Mouse (Mus musculus) adrenal gland (tissue): ENCODE data around the gene Gm10439.
"Not testable (repeated sequence)": the region's sequence is repeated elsewhere in the genome, so short reads cannot be mapped to it uniquely, and the experiment has no call there.

Experiments
- intact Hi-C: fragments of 180-260 bp; cut with DNase I; formaldehyde crosslinking; loops from one replicate; pipeline ENCODE4 v1.15.1; 2025
- long read RNA-seq, 2 experiments: library from polyadenylated mRNA; unstranded; transcript quantifications; one replicate each; pipeline ENCODE4 v2.0.0; 2020; ENCODE audit warnings: borderline replicate concordance in 1 of 2; ENCODE audit not compliant: insufficient replicate concordance in 1 of 2

Gm10439 gene
- long read RNA-seq, experiment 1 = 0 reads
- long read RNA-seq, experiment 2 = 0 reads

DNA sequence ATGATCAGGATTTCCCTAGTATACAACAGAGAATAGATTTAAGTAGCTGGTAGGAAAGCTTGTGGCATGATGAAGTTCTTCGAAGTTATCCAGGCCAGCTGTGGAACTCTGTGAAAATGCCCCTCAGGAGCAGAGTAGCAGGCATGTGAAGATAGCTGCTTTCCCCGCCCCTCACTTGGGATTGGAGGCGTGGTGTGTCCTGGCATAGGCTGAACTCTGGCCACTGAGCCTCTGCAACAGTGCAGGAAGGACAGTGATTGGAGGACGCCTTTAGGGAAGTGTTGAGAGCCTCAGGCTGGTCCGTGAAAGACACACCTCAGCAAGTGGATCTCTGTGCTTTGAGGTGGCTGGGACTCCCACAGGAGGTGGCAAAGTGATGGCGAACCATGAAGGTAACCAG lies at the start of gene Gm10439:
Gm10439 (plus strand) TSS at position 301 of the 400 bp plus-strand sequence.
- intact Hi-C loops = not testable (repeated sequence)
